Mouse (Mus musculus): ENCODE measurements around the gene Gdpgp1.

DNA sequence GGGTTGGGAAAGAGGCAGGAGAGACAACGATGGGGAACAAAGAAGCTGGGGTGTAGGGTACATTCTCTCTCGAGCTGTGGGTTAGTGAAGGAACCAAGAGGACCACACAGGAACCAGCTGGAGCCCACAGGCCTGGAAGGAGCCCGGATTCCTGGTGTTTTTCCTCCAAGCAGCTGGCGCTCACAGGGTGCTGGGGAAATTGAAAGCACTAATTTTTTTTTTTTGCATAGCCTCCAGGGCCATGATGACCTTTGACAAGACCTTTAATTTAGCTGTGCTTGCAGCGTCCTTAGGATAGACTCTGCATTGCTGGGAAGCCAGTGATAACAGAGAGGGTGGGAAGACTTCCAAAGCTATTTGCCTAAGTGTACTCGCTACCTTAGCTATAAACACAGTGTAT, 47.7 kb upstream of the Gdpgp1 start:
- TF ChIP-seq POLR2A (IDR thresholded peaks at IDR 0.05; ENCODE audit: insufficient read depth, low read depth, low read length): no peak
- TF ChIP-seq CTCF (IDR thresholded peaks at IDR 0.05; ENCODE audit: insufficient read depth, low read depth, low read length): no peak
